23 mouse cellular contexts compared by ENCODE assay signal in the genomic region with DNA sequence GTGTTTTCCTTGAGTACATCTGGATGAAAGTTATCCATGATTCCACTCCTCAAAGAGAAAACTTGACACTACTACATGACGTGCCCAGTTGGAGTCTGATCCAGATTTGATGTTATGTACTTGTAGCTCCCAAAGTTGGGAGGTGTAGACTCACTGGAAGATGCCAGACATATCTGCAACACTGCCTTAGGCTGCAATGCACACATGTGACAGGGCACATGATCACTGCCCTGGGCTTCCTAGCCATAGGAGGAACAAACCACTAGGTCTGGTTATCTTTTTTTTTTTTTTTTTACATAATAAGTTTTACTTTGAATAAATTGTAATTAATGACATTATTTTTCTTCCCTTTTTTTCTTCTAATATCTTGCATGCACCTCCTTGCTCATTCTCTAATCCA.
"Had no signal": no experiment of that assay in that cellular context is flagged by ENCODE, and none has a peak within 500 bp of the region (broad histone marks: within the 10 kb centered on the region; RNA-seq: fewer than 3 reads in every experiment).

No protein-coding gene starts in this region.

- ATAC-seq: hindbrain, postnatal 0 days; intestine, embryonic 16.5 days had no signal

- H3K36me3 ChIP-seq: heart, embryonic 13.5 days; heart, embryonic 15.5 days; hindbrain, embryonic 13.5 days; hindbrain, embryonic 15.5 days; kidney, embryonic 15.5 days; limb, embryonic 10.5 days; limb, embryonic 12.5 days had no signal

- H3K9ac ChIP-seq: heart, embryonic 13.5 days; heart, embryonic 15.5 days; hindbrain, embryonic 13.5 days; hindbrain, embryonic 15.5 days; kidney, embryonic 15.5 days; limb, embryonic 12.5 days; liver, embryonic 14.5 days had no signal

- H3K4me2 ChIP-seq: heart, embryonic 13.5 days; heart, embryonic 15.5 days; hindbrain, embryonic 13.5 days; hindbrain, embryonic 15.5 days; kidney, embryonic 15.5 days; limb, embryonic 12.5 days had no signal

- DNase-seq: gastrocnemius, postnatal 14 days; gastrocnemius, postnatal 36 days; heart, adult 18-20 months; heart, postnatal 14 days; heart, postnatal 36 days; kidney, adult 11 months; kidney, adult 2 months; kidney, adult 9 months; kidney, postnatal 14 days; kidney, postnatal 36 days; layer of hippocampus, adult 9-11 months had no signal

- H3K9me3 ChIP-seq: heart, embryonic 13.5 days; heart, embryonic 15.5 days; hindbrain, embryonic 13.5 days; hindbrain, embryonic 15.5 days; kidney, embryonic 15.5 days; limb, embryonic 10.5 days; limb, embryonic 12.5 days had no signal

- H3K4me1 ChIP-seq: hindbrain, embryonic 15.5 days had no signal

- H3K4me3 ChIP-seq: heart, embryonic 13.5 days; heart, embryonic 15.5 days; hindbrain, embryonic 13.5 days; hindbrain, embryonic 15.5 days; kidney, embryonic 15.5 days; left cerebral cortex, adult 2 months; limb, embryonic 10.5 days; limb, embryonic 12.5 days had no signal

- H3K27me3 ChIP-seq: heart, embryonic 13.5 days; heart, embryonic 15.5 days; hindbrain, embryonic 13.5 days; hindbrain, embryonic 15.5 days; kidney, embryonic 15.5 days; limb, embryonic 12.5 days had no signal

- H3K27ac ChIP-seq: heart, embryonic 13.5 days; heart, embryonic 15.5 days; hindbrain, embryonic 13.5 days; hindbrain, embryonic 15.5 days; hindbrain, postnatal 0 days; kidney, embryonic 15.5 days; kidney, postnatal 0 days; left cerebral cortex, adult 2 months; limb, embryonic 10.5 days; limb, embryonic 12.5 days; liver, embryonic 14.5 days had no signal
